Mouse (Mus musculus): Measurements from ENCODE around the gene Vcp. TPM values are rescaled to one million over a fixed set of nuclear protein-coding genes. Genes with fewer than 3 reads are reported as not detected.

Gene Vcp
- total and polyA plus RNA-seq, 3 experiments: 200 to 462 (median 237) TPM

GRCm38 (mm10) chr4:42972952-42973351 lies 27.4 kb downstream of the Vcp start:
- no peak overlapping the region for H3K9ac ChIP-seq (ENCODE audit: insufficient read depth, low read depth)
- dilution Hi-C loops (cut with MboI; ENCODE audit: extremely low pct_ligation_motif_present, extremely low pct_unique_long_range_greater_than_20kb, low sequenced_read_pairs) (no loop called here), in situ Hi-C loops (cut with MboI; ENCODE audit: low pct_ligation_motif_present, low pct_unique_long_range_greater_than_20kb, low sequenced_read_pairs) (no loop called here)
- no peak for DNase-seq (ENCODE audit: extremely low read depth)
- H3K36me3 ChIP-seq (replicated peaks in 1 of 2; ENCODE audit: control insufficient read depth in 1 of 2, insufficient read depth in 1 of 2, low read length in 1 of 2): peaks cover 5 to 37% of the 10 kb centered on the region in 2 experiments
- H3K4me3 ChIP-seq (replicated peaks in 1 of 3; ENCODE audit: low read depth in 2 of 3, low read length in 2 of 3, poor library complexity in 1 of 3): no peak overlapping the region
- no peaks in the 10 kb centered on the region for H3K4me1 ChIP-seq (ENCODE audit: control insufficient read depth in 1 of 2, insufficient read depth in 2 of 2)
- TF ChIP-seq MAFK (IDR thresholded peaks at IDR 0.05; ENCODE audit: insufficient replicate concordance, low read length) (no peak), KAT2A (IDR thresholded peaks at IDR 0.05; ENCODE audit: insufficient replicate concordance, low read length) (no peak), MAX (IDR thresholded peaks at IDR 0.05; ENCODE audit: low read length) (no peak), USF1 (IDR thresholded peaks at IDR 0.05; ENCODE audit: low read depth, low read length) (no peak), NELFE (IDR thresholded peaks at IDR 0.05; ENCODE audit: low read depth, low read length) (no peak), ZKSCAN1 (IDR thresholded peaks at IDR 0.05; ENCODE audit: borderline replicate concordance, low read depth, low read length) (no peak), POLR2A (IDR thresholded peaks at IDR 0.05; ENCODE audit: low read depth, low read length) (no peak)
- no peaks in the 10 kb centered on the region for H3K27me3 ChIP-seq (replicated peaks)
- H3K27ac ChIP-seq (ENCODE audit: insufficient read depth, low read depth): no peak overlapping the region
- H3K4me2 ChIP-seq (ENCODE audit: insufficient read depth, low read depth, poor library complexity, severe bottlenecking): no peak overlapping the region
- H3K9me3 ChIP-seq (replicated peaks; ENCODE audit: low read length): no peaks in the 10 kb centered on the region
- no peaks in the 10 kb centered on the region for H3K79me2 ChIP-seq (replicated peaks; ENCODE audit: control insufficient read depth, extremely low read depth, insufficient read depth, poor library complexity, severe bottlenecking)

- no peak for DNase-seq (ENCODE audit: extremely low read depth)
- no peak for TF ChIP-seq ZMIZ1 (IDR thresholded peaks at IDR 0.05; ENCODE audit: low read depth, low read length)
- no peak for TF ChIP-seq ZC3H11A (IDR thresholded peaks at IDR 0.05; ENCODE audit: low read depth, low read length)
- no peak for TF ChIP-seq MEF2A (IDR thresholded peaks at IDR 0.05; ENCODE audit: borderline replicate concordance, low read depth, low read length)
- TF ChIP-seq KAT2A (IDR thresholded peaks at IDR 0.05; ENCODE audit: insufficient replicate concordance, low read length): no peak
- TF ChIP-seq ELF1 (IDR thresholded peaks at IDR 0.05; ENCODE audit: low read depth, low read length): no peak
- no peak for TF ChIP-seq SMC3 (IDR thresholded peaks at IDR 0.05; ENCODE audit: low read depth, low read length)
- no peak for TF ChIP-seq CHD1 (IDR thresholded peaks at IDR 0.05; ENCODE audit: low read depth, low read length)
- TF ChIP-seq JUN (IDR thresholded peaks at IDR 0.05; ENCODE audit: insufficient read depth, low read depth, low read length): no peak
- TF ChIP-seq MYC (IDR thresholded peaks at IDR 0.05; ENCODE audit: low read depth, low read length): no peak
- TF ChIP-seq IRF4 (IDR thresholded peaks at IDR 0.05; ENCODE audit: low read depth, low read length): no peak
- TF ChIP-seq TBP (conservative IDR thresholded peaks at IDR 0.05; ENCODE audit: low read depth, low read length): no peak
- TF ChIP-seq TCF12 (IDR thresholded peaks at IDR 0.05; ENCODE audit: low read depth, low read length): no peak
- TF ChIP-seq RCOR1 (conservative IDR thresholded peaks at IDR 0.05; ENCODE audit: low read depth, low read length): no peak
- no peak for TF ChIP-seq ETS1 (conservative IDR thresholded peaks at IDR 0.05; ENCODE audit: low read depth, low read length)
- no peak for TF ChIP-seq POLR2A (IDR thresholded peaks at IDR 0.05; ENCODE audit: low read depth, low read length)
- TF ChIP-seq MXI1 (IDR thresholded peaks at IDR 0.05; ENCODE audit: low read depth, low read length): no peak
- no peak for TF ChIP-seq POLR2AphosphoS2 (IDR thresholded peaks at IDR 0.05; ENCODE audit: low read depth, low read length)
- no peak within 1 kb of the TSS for H3K4me2 ChIP-seq (ENCODE audit: insufficient read depth, low read depth, poor library complexity, severe bottlenecking)
- no peaks in the 10 kb centered on the region for H3K27me3 ChIP-seq (replicated peaks)
- peaks cover 0 to 17% of the 10 kb centered on the region in 2 experiments for H3K36me3 ChIP-seq (replicated peaks in 1 of 2; ENCODE audit: control insufficient read depth in 1 of 2, insufficient read depth in 1 of 2, low read length in 1 of 2)
- H3K9ac ChIP-seq (ENCODE audit: insufficient read depth, low read depth): no peak within 1 kb of the TSS
- in situ Hi-C loops (cut with MboI; ENCODE audit: low pct_ligation_motif_present, low pct_unique_long_range_greater_than_20kb, low sequenced_read_pairs): no loop called here
- H3K9me3 ChIP-seq (replicated peaks; ENCODE audit: low read length): no peaks in the 10 kb centered on the region
- H3K4me1 ChIP-seq (ENCODE audit: control insufficient read depth in 1 of 2, insufficient read depth in 2 of 2): peaks cover 8 to 18% of the 10 kb centered on the region in 2 experiments
- no peak within 1 kb of the TSS for H3K27ac ChIP-seq (ENCODE audit: insufficient read depth, low read depth)
- H3K4me3 ChIP-seq (replicated peaks in 1 of 3; ENCODE audit: low read depth in 2 of 3, low read length in 2 of 3, poor library complexity in 1 of 3): no peak within 1 kb of the TSS
- dilution Hi-C loops (cut with MboI; ENCODE audit: extremely low pct_ligation_motif_present, extremely low pct_unique_long_range_greater_than_20kb, low sequenced_read_pairs): no loop called here
- H3K79me2 ChIP-seq (replicated peaks; ENCODE audit: control insufficient read depth, extremely low read depth, insufficient read depth, poor library complexity, severe bottlenecking): no peaks in the 10 kb centered on the region
Measured at GRCm38 (mm10) chr4:42969304-42969703, 31.0 kb downstream of the Vcp start, which contains the start of gene 1700022I11Rik. 1700022I11Rik (plus strand) TSS chr4:42969604.
